Mouse (Mus musculus) hindbrain, embryonic 10.5 days (tissue): ENCODE measurements around the gene Ccdc146. TPM values are rescaled to one million over a fixed set of nuclear protein-coding genes. Genes with fewer than 3 reads are reported as not detected.
A peak's percentile ranks its signal among the peaks of the same experiment; 100 is the strongest.

Experiments used
- DNase-seq: peaks from one replicate; pipeline ENCODE4 v3.0.0-alpha.2; 2017; ENCODE audit warnings: low spot score
- H3K27ac ChIP-seq: fragments of 300-500 bp; sonication (generic); 2 replicates; pipeline ENCODE4 v1.5.1; 2016; ENCODE audit warnings: mild to moderate bottlenecking, moderate library complexity
- H3K27me3 ChIP-seq: fragments of 300-500 bp; sonication (generic); 2 replicates; pipeline ENCODE4 v1.6.1; 2016; ENCODE audit warnings: mild to moderate bottlenecking; ENCODE audit not compliant: poor library complexity, insufficient read depth, severe bottlenecking
- H3K36me3 ChIP-seq: fragments of 300-500 bp; sonication (generic); 2 replicates; pipeline ENCODE4 v1.6.1; 2016; ENCODE audit warnings: mild to moderate bottlenecking, moderate library complexity
- H3K4me1 ChIP-seq: fragments of 300-500 bp; sonication (generic); replicated peaks from 2 replicates; pipeline ENCODE4 v1.6.1; 2016; ENCODE audit warnings: mild to moderate bottlenecking
- H3K4me3 ChIP-seq: fragments of 300-500 bp; sonication (generic); 2 replicates; pipeline ENCODE4 v1.5.1; 2016; ENCODE audit warnings: mild to moderate bottlenecking, moderate library complexity
- H3K9me3 ChIP-seq: fragments of 300-500 bp; sonication (generic); 2 replicates; pipeline ENCODE4 v1.6.1; 2016; ENCODE audit warnings: mild to moderate bottlenecking, moderate library complexity
- WGBS: fragments of 180-500 bp; shearing (Covaris S2); methylation state at CpG from one replicate; pipeline ENCODE4 v1.1.7; 2016; 5-methylcytosine and 5-hydroxymethylcytosine counted together
- polyA plus RNA-seq: library from polyadenylated mRNA; unstranded; fragments of >200 nt; fragmentation: Nextera tagmentation; extraction: Ambion mirVana; gene quantifications from 2 replicates; pipeline ENCODE4 v1.2.1, GENCODE M21; 2016

The Ccdc146 gene
- polyA plus RNA-seq, 1 experiment from 2014 or later = 1.3 TPM

GRCm38 (mm10) chr5:21264352-21265021, 160.0 kb downstream of the Ccdc146 start:
- WGBS = 91% methylated on average over 8 of the region's 8 CpGs
- H3K4me1 ChIP-seq = peaks cover 31% of the 10 kb centered on the region
- peak overlapping the region; percentile 87 for H3K27ac ChIP-seq
- H3K4me3 ChIP-seq = no peak overlapping the region
- no peak for DNase-seq
- no peaks in the 10 kb centered on the region for H3K36me3 ChIP-seq
- no peaks in the 10 kb centered on the region for H3K27me3 ChIP-seq
- no peaks in the 10 kb centered on the region for H3K9me3 ChIP-seq

- H3K4me1 ChIP-seq = peaks cover 31% of the 10 kb centered on the region
- 49% methylated on average over 18 of the region's 18 CpGs for WGBS
- H3K36me3 ChIP-seq = no peaks in the 10 kb centered on the region
- H3K9me3 ChIP-seq = no peaks in the 10 kb centered on the region
- H3K4me3 ChIP-seq = no peak overlapping the region
- no peaks in the 10 kb centered on the region for H3K27me3 ChIP-seq
- peak; percentile 67 for DNase-seq
- H3K27ac ChIP-seq = peak overlapping the region; percentile 87
Measured at GRCm38 (mm10) chr5:21263202-21264055, 161.0 kb downstream of the Ccdc146 start.

- Histone ChIP-seq H3K4me3 (no peak overlapping the region), H3K36me3 (no peaks in the 10 kb centered on the region), H3K27me3 (no peaks in the 10 kb centered on the region), H3K9me3 (no peaks in the 10 kb centered on the region), H3K4me1 (peaks cover 31% of the 10 kb centered on the region), H3K27ac (peak overlapping the region; percentile 74)
- DNase-seq = no peak
- 58% methylated on average over 6 of the region's 6 CpGs for WGBS
Measured at GRCm38 (mm10) chr5:21261202-21261844, 163.2 kb downstream of the Ccdc146 start.

- H3K36me3 ChIP-seq = no peaks in the 10 kb centered on the region
- H3K4me3 ChIP-seq = no peak overlapping the region
- H3K9me3 ChIP-seq = no peaks in the 10 kb centered on the region
- 81% methylated on average over 7 of the region's 7 CpGs for WGBS
- no peak overlapping the region for H3K27ac ChIP-seq
- DNase-seq = no peak
- peaks cover 31% of the 10 kb centered on the region for H3K4me1 ChIP-seq
- no peaks in the 10 kb centered on the region for H3K27me3 ChIP-seq
Measured at GRCm38 (mm10) chr5:21260746-21261145, 163.7 kb downstream of the Ccdc146 start.

- H3K36me3 ChIP-seq = no peaks in the 10 kb centered on the region
- no peaks in the 10 kb centered on the region for H3K27me3 ChIP-seq
- no peaks in the 10 kb centered on the region for H3K9me3 ChIP-seq
- no peak for DNase-seq
- H3K4me1 ChIP-seq = peaks cover 15% of the 10 kb centered on the region
- WGBS = 65% methylated on average over 6 of the region's 6 CpGs
- no peak overlapping the region for H3K4me3 ChIP-seq
- no peak overlapping the region for H3K27ac ChIP-seq
Measured at GRCm38 (mm10) chr5:21257806-21258205, 166.7 kb downstream of the Ccdc146 start.

- H3K9me3 ChIP-seq = no peaks in the 10 kb centered on the region
- H3K4me3 ChIP-seq = no peak overlapping the region
- no peak overlapping the region for H3K27ac ChIP-seq
- DNase-seq = no peak
- no peaks in the 10 kb centered on the region for H3K36me3 ChIP-seq
- no peaks in the 10 kb centered on the region for H3K27me3 ChIP-seq
- H3K4me1 ChIP-seq = peaks cover 9% of the 10 kb centered on the region
- 64% methylated on average over 4 of the region's 4 CpGs for WGBS
Measured at GRCm38 (mm10) chr5:21257126-21257525, 167.4 kb downstream of the Ccdc146 start.

GRCm38 (mm10) chr5:21255551-21256132, 168.8 kb downstream of the Ccdc146 start:
- no peak for DNase-seq
- 88% methylated on average over 5 of the region's 5 CpGs for WGBS

GRCm38 (mm10) chr5:21254731-21255525, 169.5 kb downstream of the Ccdc146 start:
- H3K4me1 ChIP-seq = no peaks in the 10 kb centered on the region

More at GRCm38 (mm10) chr5:21255551-21256132, 168.8 kb downstream of the Ccdc146 start:
- Histone ChIP-seq H3K4me1 (no peaks in the 10 kb centered on the region), H3K4me3 (no peak overlapping the region), H3K9me3 (no peaks in the 10 kb centered on the region), H3K36me3 (no peaks in the 10 kb centered on the region), H3K27me3 (no peaks in the 10 kb centered on the region), H3K27ac (no peak overlapping the region)

GRCm38 (mm10) chr5:21248834-21249233, 175.6 kb downstream of the Ccdc146 start:
- no peak overlapping the region for H3K4me3 ChIP-seq
- no peak for DNase-seq
- no peak overlapping the region for H3K27ac ChIP-seq
- 78% methylated on average over 5 of the region's 5 CpGs for WGBS
- H3K9me3 ChIP-seq = no peaks in the 10 kb centered on the region
- H3K4me1 ChIP-seq = no peaks in the 10 kb centered on the region
- no peaks in the 10 kb centered on the region for H3K36me3 ChIP-seq
- no peaks in the 10 kb centered on the region for H3K27me3 ChIP-seq

More at GRCm38 (mm10) chr5:21254731-21255525, 169.5 kb downstream of the Ccdc146 start:
- Histone ChIP-seq H3K27ac (no peak overlapping the region), H3K4me3 (no peak overlapping the region), H3K27me3 (no peaks in the 10 kb centered on the region), H3K36me3 (no peaks in the 10 kb centered on the region), H3K9me3 (no peaks in the 10 kb centered on the region)
- DNase-seq = no peak
- 94% methylated on average over 12 of the region's 12 CpGs for WGBS

GRCm38 (mm10) chr5:21247916-21248315, 176.6 kb downstream of the Ccdc146 start:
- H3K27me3 ChIP-seq = no peaks in the 10 kb centered on the region
- H3K36me3 ChIP-seq = no peaks in the 10 kb centered on the region
- WGBS = 82% methylated on average over 2 of the region's 2 CpGs
- DNase-seq = no peak
- H3K4me3 ChIP-seq = no peak overlapping the region
- H3K4me1 ChIP-seq = no peaks in the 10 kb centered on the region
- H3K27ac ChIP-seq = no peak overlapping the region
- H3K9me3 ChIP-seq = 0 out of 2 replicates have a peak, but pooled peaks cover 3% of the 10 kb centered on the region

- DNase-seq = no peak
- 0 out of 2 replicates have a peak, but pooled peaks cover 6% of the 10 kb centered on the region for H3K9me3 ChIP-seq
- 78% methylated on average over 6 of the region's 6 CpGs for WGBS
- H3K27ac ChIP-seq = no peak overlapping the region
- no peaks in the 10 kb centered on the region for H3K27me3 ChIP-seq
- no peaks in the 10 kb centered on the region for H3K4me1 ChIP-seq
- H3K4me3 ChIP-seq = no peak overlapping the region
- no peaks in the 10 kb centered on the region for H3K36me3 ChIP-seq
Measured at GRCm38 (mm10) chr5:21246794-21247193, 177.7 kb downstream of the Ccdc146 start.

- H3K9me3 ChIP-seq = 0 out of 2 replicates have a peak, but pooled peaks cover 6% of the 10 kb centered on the region
Measured at GRCm38 (mm10) chr5:21245241-21245640, 179.2 kb downstream of the Ccdc146 start.

More at GRCm38 (mm10) chr5:21245241-21245640, 179.2 kb downstream of the Ccdc146 start:
- Histone ChIP-seq H3K27ac (no peak overlapping the region), H3K4me3 (no peak overlapping the region), H3K4me1 (no peaks in the 10 kb centered on the region), H3K36me3 (no peaks in the 10 kb centered on the region), H3K27me3 (no peaks in the 10 kb centered on the region)
- 70% methylated on average over 1 of the region's 1 CpGs for WGBS
- DNase-seq = no peak
